Mouse (Mus musculus) brain, embryonic 14.5 days (tissue): Measurements from ENCODE around the gene Arrdc2.

ENCODE experiments used
- CTCF ChIP-seq: fragments of 200-500 bp; IDR thresholded peaks from 2 replicates; pipeline ENCODE4 v1.5.1; 2012; ENCODE audit warnings: inconsistent platforms, mild to moderate bottlenecking, moderate library complexity, borderline replicate concordance; ENCODE audit not compliant: insufficient read depth, insufficient read length; ENCODE audit errors: extremely low read depth
- POLR2A ChIP-seq: fragments of 200-500 bp; IDR thresholded peaks from 2 replicates; pipeline ENCODE4 v1.6.1; 2012; ENCODE audit warnings: mild to moderate bottlenecking, inconsistent platforms, borderline replicate concordance; ENCODE audit not compliant: poor library complexity, insufficient read depth, insufficient read length, severe bottlenecking; ENCODE audit errors: extremely low read depth

- no peak for TF ChIP-seq POLR2A
- TF ChIP-seq CTCF: no peak
These were observed 29.2 kb upstream of the Arrdc2 start for GRCm38 (mm10) chr8:70868559-70869198.
